Mouse (Mus musculus) left cerebral cortex, adult 9 months (tissue): ENCODE measurements around the gene Agbl3.

Source experiments
- DNase-seq, 2 experiments: peaks; one replicate each; pipeline ENCODE4 v3.0.0; 2022; ENCODE audit warnings: low spot score in 2 of 2

Gene Agbl3

GRCm38 (mm10) chr6:34906661-34907060 is 126.4 kb downstream of the Agbl3 start:
- no peak for DNase-seq

- no peak for DNase-seq
Measured at GRCm38 (mm10) chr6:34907121-34907614, 126.9 kb downstream of the Agbl3 start.

- DNase-seq = no peak
Measured at GRCm38 (mm10) chr6:34907696-34908260, 127.5 kb downstream of the Agbl3 start.
